Mouse (Mus musculus): ENCODE data around the gene Prkd2. TPM values are rescaled to one million over a fixed set of nuclear protein-coding genes. Genes with fewer than 3 reads are reported as not detected.

Gene Prkd2
- polyA plus RNA-seq, 1 experiment = 97.2 TPM

DNA sequence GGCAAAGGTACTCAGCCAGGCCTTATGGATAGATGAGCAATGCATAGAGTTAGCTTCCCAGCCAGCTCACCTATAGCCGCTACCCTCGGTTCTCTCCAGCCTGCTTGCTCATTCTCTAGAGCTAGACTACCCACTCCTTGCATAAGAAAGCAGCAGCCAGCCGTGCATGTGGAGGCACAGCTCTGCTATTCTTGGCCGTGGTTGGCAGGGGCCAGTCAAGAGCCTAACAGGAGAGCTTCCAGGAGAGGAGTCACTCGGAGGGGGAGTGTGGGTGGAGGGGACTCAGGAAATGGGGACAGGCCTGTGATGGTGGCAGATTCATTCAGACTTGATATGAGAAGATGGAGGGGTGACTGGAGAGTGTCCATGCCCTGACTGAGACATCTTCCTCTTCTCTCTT is 19.0 kb upstream of the Prkd2 start:
- no peak for TF ChIP-seq POLR2A (IDR thresholded peaks at IDR 0.05; ENCODE audit: borderline replicate concordance, extremely low read depth, low read depth, low read length)
- no peak for TF ChIP-seq CTCF (IDR thresholded peaks at IDR 0.05; ENCODE audit: insufficient read depth, low read length)
- no peak for DNase-seq
- peaks cover 20% of the 10 kb centered on the region for H3K4me1 ChIP-seq (ENCODE audit: control insufficient read depth, insufficient read depth, low read length)
- no peak overlapping the region for H3K4me3 ChIP-seq (replicated peaks; ENCODE audit: extremely low read depth, low read depth, low read length)
- WGBS = 48% methylated on average over 5 of the region's 5 CpGs

DNA sequence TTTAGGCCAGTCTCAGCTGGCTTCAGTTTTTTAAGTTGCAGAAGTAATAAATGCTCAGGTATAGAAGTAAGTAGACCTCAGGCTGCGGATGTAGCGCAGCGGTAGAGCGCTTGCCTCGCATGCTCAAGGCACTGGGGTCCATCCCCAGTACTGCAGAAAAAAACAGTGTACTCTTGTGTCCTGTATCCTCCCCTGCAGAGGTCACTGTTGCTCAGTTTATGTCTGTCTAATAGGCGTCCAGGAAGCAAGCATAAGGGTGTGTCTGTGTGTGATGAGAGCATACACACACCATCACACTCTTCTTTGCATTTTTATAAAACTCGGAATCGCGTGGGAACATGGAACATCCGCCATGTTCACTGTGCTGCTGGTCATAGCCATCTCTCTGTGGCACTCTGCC is 16.9 kb upstream of the Prkd2 start:
- H3K4me1 ChIP-seq (ENCODE audit: control insufficient read depth, insufficient read depth, low read length) = peaks cover 14% of the 10 kb centered on the region
- H3K4me3 ChIP-seq (replicated peaks; ENCODE audit: extremely low read depth, low read depth, low read length) = no peak overlapping the region
- DNase-seq = no peak
- WGBS = 63% methylated on average over 10 of the region's 10 CpGs
- TF ChIP-seq POLR2A (IDR thresholded peaks at IDR 0.05; ENCODE audit: borderline replicate concordance, extremely low read depth, low read depth, low read length) = no peak
- peak; percentile 26; the same call in 1 of the 2 replicates for TF ChIP-seq CTCF (IDR thresholded peaks at IDR 0.05; ENCODE audit: insufficient read depth, low read length)

GRCm38 (mm10) chr7:16826571-16826970 is 16.1 kb upstream of the Prkd2 start:
- no peak overlapping the region for H3K4me3 ChIP-seq (replicated peaks; ENCODE audit: extremely low read depth, low read depth, low read length)
- TF ChIP-seq POLR2A (IDR thresholded peaks at IDR 0.05; ENCODE audit: borderline replicate concordance, extremely low read depth, low read depth, low read length) (no peak), CTCF (IDR thresholded peaks at IDR 0.05; ENCODE audit: insufficient read depth, low read length) (no peak)
- H3K4me1 ChIP-seq (ENCODE audit: control insufficient read depth, insufficient read depth, low read length) = peaks cover 10% of the 10 kb centered on the region
- 55% methylated on average over 5 of the region's 5 CpGs for WGBS
- DNase-seq = no peak

DNA sequence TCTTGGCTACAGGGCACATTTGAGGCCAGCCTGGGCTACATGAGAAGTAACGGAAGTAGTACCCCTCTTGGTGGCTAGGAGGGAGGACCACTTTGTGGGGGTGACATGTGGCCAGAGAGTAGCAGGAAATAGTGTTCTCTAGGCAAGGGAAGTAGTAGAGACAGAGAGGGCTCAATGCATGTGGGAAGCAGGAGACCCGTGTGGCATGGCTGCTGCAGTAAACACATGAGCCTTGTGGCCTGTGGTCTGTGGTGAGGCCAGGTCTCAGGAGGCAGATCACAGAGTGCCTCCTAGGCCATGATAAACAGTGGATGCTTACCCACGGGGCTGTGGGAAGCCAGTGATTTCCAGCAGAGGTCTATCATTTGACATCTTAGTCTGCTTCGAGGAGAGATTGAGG is 15.4 kb upstream of the Prkd2 start:
- TF ChIP-seq CTCF (IDR thresholded peaks at IDR 0.05; ENCODE audit: insufficient read depth, low read length) (no peak), POLR2A (IDR thresholded peaks at IDR 0.05; ENCODE audit: borderline replicate concordance, extremely low read depth, low read depth, low read length) (no peak)
- Histone ChIP-seq H3K4me3 (replicated peaks; ENCODE audit: extremely low read depth, low read depth, low read length) (no peak overlapping the region), H3K4me1 (ENCODE audit: control insufficient read depth, insufficient read depth, low read length) (peaks cover 10% of the 10 kb centered on the region)
- 59% methylated on average over 4 of the region's 4 CpGs for WGBS
- DNase-seq = no peak

GRCm38 (mm10) chr7:16830449-16830848 is 12.3 kb upstream of the Prkd2 start:
- 53% methylated on average over 9 of the region's 9 CpGs for WGBS
- no peak for TF ChIP-seq CTCF (IDR thresholded peaks at IDR 0.05; ENCODE audit: insufficient read depth, low read length)
- no peak for TF ChIP-seq POLR2A (IDR thresholded peaks at IDR 0.05; ENCODE audit: borderline replicate concordance, extremely low read depth, low read depth, low read length)
- DNase-seq = no peak
- H3K4me3 ChIP-seq (replicated peaks; ENCODE audit: extremely low read depth, low read depth, low read length) = no peak overlapping the region
- peaks cover 10% of the 10 kb centered on the region for H3K4me1 ChIP-seq (ENCODE audit: control insufficient read depth, insufficient read depth, low read length)

- 88% methylated on average over 18 of the region's 18 CpGs for whole genome bisulfite sequencing
- TF ChIP-seq CTCF (IDR thresholded peaks at IDR 0.05; ENCODE audit: insufficient read depth, low read length) (no peak), POLR2A (IDR thresholded peaks at IDR 0.05; ENCODE audit: borderline replicate concordance, extremely low read depth, low read depth, low read length) (no peak)
- Histone ChIP-seq H3K4me3 (replicated peaks; ENCODE audit: extremely low read depth, low read depth, low read length) (no peak overlapping the region), H3K4me1 (ENCODE audit: control insufficient read depth, insufficient read depth, low read length) (peaks cover 10% of the 10 kb centered on the region)
- DNase-seq = no peak
Observed at GRCm38 (mm10) chr7:16837916-16838803, 4.5 kb upstream of the Prkd2 start.

GRCm38 (mm10) chr7:16838804-16839426 is 3.8 kb upstream of the Prkd2 start:
- peaks cover 10% of the 10 kb centered on the region for H3K4me1 ChIP-seq (ENCODE audit: control insufficient read depth, insufficient read depth, low read length)
- DNase-seq = no peak
- H3K4me3 ChIP-seq (replicated peaks; ENCODE audit: extremely low read depth, low read depth, low read length) = no peak overlapping the region
- TF ChIP-seq POLR2A (IDR thresholded peaks at IDR 0.05; ENCODE audit: borderline replicate concordance, extremely low read depth, low read depth, low read length) = no peak
- no peak for TF ChIP-seq CTCF (IDR thresholded peaks at IDR 0.05; ENCODE audit: insufficient read depth, low read length)
- 68% methylated on average over 6 of the region's 6 CpGs for WGBS

DNA sequence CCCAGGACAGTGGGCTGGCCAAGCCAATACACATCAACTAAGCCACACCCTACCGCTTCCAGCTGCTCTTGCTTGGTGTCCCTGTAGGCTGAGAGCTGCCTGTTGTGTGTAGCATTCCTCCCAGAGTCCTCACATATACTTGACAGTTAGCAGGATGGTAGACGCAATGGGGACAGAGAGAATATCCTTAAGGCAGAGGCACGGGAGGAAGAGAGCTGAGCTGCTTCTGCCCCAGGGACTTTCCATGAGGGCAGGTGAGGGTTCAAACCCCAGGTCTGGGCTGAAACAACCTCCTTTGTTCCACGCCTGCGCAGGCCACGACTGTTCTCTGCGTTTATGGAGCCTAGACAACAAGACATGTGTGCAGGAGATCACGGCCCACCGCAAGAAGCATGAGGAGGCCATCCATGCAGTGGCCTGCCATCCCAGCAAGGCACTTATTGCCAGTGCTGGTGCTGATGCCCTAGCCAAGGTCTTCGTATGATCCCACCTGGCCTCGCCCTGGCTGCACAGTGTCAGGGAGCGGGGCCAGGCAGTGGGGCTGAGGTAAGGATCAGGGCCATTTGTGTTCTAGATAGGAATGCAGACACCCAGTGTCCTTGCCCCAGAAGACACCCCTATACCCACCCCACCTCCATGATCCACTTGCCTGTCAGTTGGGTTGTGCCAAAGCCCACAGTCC is 3.1 kb upstream of the Prkd2 start:
- no peak for DNase-seq
- no peak overlapping the region for H3K4me3 ChIP-seq (replicated peaks; ENCODE audit: extremely low read depth, low read depth, low read length)
- 93% methylated on average over 12 of the region's 12 CpGs for WGBS
- no peak for TF ChIP-seq POLR2A (IDR thresholded peaks at IDR 0.05; ENCODE audit: borderline replicate concordance, extremely low read depth, low read depth, low read length)
- no peak for TF ChIP-seq CTCF (IDR thresholded peaks at IDR 0.05; ENCODE audit: insufficient read depth, low read length)
- peaks cover 10% of the 10 kb centered on the region for H3K4me1 ChIP-seq (ENCODE audit: control insufficient read depth, insufficient read depth, low read length)

DNA sequence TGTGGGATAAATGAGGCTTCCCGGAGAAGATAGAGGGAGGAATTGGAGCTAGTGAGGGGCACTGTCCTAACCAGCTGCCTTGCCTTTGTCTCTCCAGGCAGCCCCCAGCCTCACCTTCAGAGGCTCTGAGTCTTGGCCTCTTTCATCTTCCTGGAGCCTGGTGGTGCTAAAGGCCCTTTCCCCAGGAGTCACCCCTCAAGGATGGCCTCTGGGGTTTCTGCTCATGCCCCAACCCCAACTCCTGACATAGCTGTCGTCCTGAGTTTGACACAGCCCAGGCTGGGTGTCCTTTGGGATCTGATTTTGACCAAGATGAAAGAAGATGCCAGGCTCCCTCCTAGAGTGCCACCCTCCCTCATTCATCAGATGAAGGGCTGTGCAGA is 2.6 kb upstream of the Prkd2 start:
- TF ChIP-seq POLR2A (IDR thresholded peaks at IDR 0.05; ENCODE audit: borderline replicate concordance, extremely low read depth, low read depth, low read length) (no peak), CTCF (IDR thresholded peaks at IDR 0.05; ENCODE audit: insufficient read depth, low read length) (no peak)
- H3K4me1 ChIP-seq (ENCODE audit: control insufficient read depth, insufficient read depth, low read length) = peaks cover 10% of the 10 kb centered on the region
- WGBS = 86% methylated on average over 2 of the region's 2 CpGs
- no peak overlapping the region for H3K4me3 ChIP-seq (replicated peaks; ENCODE audit: extremely low read depth, low read depth, low read length)
- DNase-seq = no peak
